In the genomic region with DNA sequence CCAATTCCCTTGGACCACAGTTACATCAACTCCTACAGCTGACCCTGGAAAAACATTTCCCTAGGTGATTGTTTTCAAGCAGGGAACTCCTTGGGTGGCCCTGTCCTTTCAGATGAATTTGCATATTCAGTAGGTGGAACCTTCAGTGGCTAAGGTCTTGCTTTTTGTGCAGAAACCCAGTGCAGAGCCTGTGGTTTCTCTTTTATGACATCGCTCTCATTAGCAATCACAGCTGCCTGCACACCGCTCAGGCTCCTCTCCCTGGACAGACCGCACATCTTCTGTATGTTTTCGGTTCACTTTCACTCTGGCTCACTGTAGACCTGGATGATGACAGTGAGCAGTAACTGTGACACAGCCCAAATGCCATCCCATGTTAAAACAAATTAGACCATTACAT, we compare ENCODE assay signal across 25 mouse cellular contexts. TPM values are rescaled to one million over a fixed set of nuclear protein-coding genes. Genes with fewer than 3 reads are reported as not detected.
DNase-seq lines count a peak whose midpoint lies in the region; ATAC-seq and TF ChIP-seq lines count a peak whose summit lies in the region.
"Had no signal": no experiment of that assay in that cellular context is flagged by ENCODE, and none has a peak within 500 bp of the region (broad histone marks: within the 10 kb centered on the region; RNA-seq: fewer than 3 reads in every experiment).

No protein-coding gene starts in this region.

- H3K27ac ChIP-seq in forebrain, embryonic 12.5 days = 0 out of 2 replicates have a peak overlapping the region, but pooled peaks have one; percentile 13
- no peak overlapping the region for H3K27ac ChIP-seq in forebrain, embryonic 14.5 days (ENCODE audit: low read depth, low read length)
- H3K27ac ChIP-seq in limb, embryonic 12.5 days = no peak overlapping the region
- no peak overlapping the region for H3K27ac ChIP-seq in limb, embryonic 10.5 days
- H3K27ac ChIP-seq: forebrain, embryonic 10.5 days; gastrocnemius, adult 2 months; kidney, postnatal 0 days; liver, embryonic 12.5 days; neural tube, embryonic 13.5 days had no signal

- TF ChIP-seq POLR2A in myocyte (IDR thresholded peaks at IDR 0.05; ENCODE audit: insufficient read length, low read depth) = no peak

- H3K36me3 ChIP-seq in forebrain, embryonic 12.5 days (replicated peaks) = no peaks in the 10 kb centered on the region
- H3K36me3 ChIP-seq in forebrain, embryonic 14.5 days (ENCODE audit: control insufficient read depth, insufficient read depth, low read length) = no peaks in the 10 kb centered on the region
- no peaks in the 10 kb centered on the region for H3K36me3 ChIP-seq in limb, embryonic 12.5 days
- no peaks in the 10 kb centered on the region for H3K36me3 ChIP-seq in limb, embryonic 10.5 days
- H3K36me3 ChIP-seq in myocyte (ENCODE audit: control insufficient read depth, insufficient read depth) = no peaks in the 10 kb centered on the region
- H3K36me3 ChIP-seq: forebrain, embryonic 10.5 days; heart, embryonic 12.5 days; liver, embryonic 12.5 days; neural tube, embryonic 13.5 days had no signal

- no peaks in the 10 kb centered on the region for H3K9me3 ChIP-seq in forebrain, embryonic 12.5 days
- no peaks in the 10 kb centered on the region for H3K9me3 ChIP-seq in forebrain, embryonic 14.5 days (replicated peaks; ENCODE audit: control insufficient read depth, low read length)
- no peaks in the 10 kb centered on the region for H3K9me3 ChIP-seq in limb, embryonic 12.5 days
- H3K9me3 ChIP-seq in limb, embryonic 10.5 days (replicated peaks) = no peaks in the 10 kb centered on the region
- H3K9me3 ChIP-seq: forebrain, embryonic 10.5 days; neural tube, embryonic 13.5 days had no signal

- no peak overlapping the region for H3K9ac ChIP-seq in forebrain, embryonic 12.5 days
- H3K9ac ChIP-seq in forebrain, embryonic 14.5 days (ENCODE audit: low read length) = no peak overlapping the region
- H3K9ac ChIP-seq in limb, embryonic 12.5 days (replicated peaks) = 0 out of 2 replicates have a peak overlapping the region, but pooled peaks have one; percentile 5
- H3K9ac ChIP-seq: heart, embryonic 12.5 days; liver, embryonic 12.5 days; neural tube, embryonic 13.5 days had no signal

- DNase-seq in forebrain, embryonic 14.5 days (ENCODE audit: low spot score) = no peak
- no peak for DNase-seq in limb, embryonic 10.5 days (ENCODE audit: low spot score)
- DNase-seq in ES-CJ7 (ENCODE audit: low read depth, low spot score) = peak; percentile 29
- DNase-seq in thymus, postnatal 10 days (ENCODE audit: low spot score in 2 of 2) = no peak
- DNase-seq: adrenal gland, postnatal 14 days; cerebellum, adult 18-20 months; cerebellum, postnatal 25 days; embryo, embryonic 11 days; gastrocnemius, adult 2 months; heart, postnatal 14 days; kidney, adult 11 months; left cerebral cortex, postnatal 4 days; lung, adult 2 months; lung, postnatal 36 days; right cerebral cortex, postnatal 25 days; thymus, adult 2 months had no signal

- no peak overlapping the region for H3K4me3 ChIP-seq in forebrain, embryonic 12.5 days (replicated peaks)
- no peak overlapping the region for H3K4me3 ChIP-seq in forebrain, embryonic 14.5 days (ENCODE audit: low read depth, low read length)
- H3K4me3 ChIP-seq in limb, embryonic 12.5 days (replicated peaks) = no peak overlapping the region
- no peak overlapping the region for H3K4me3 ChIP-seq in limb, embryonic 10.5 days
- no peak overlapping the region for H3K4me3 ChIP-seq in myocyte
- H3K4me3 ChIP-seq: forebrain, embryonic 10.5 days; gastrocnemius, adult 2 months; heart, embryonic 12.5 days; liver, embryonic 12.5 days; neural tube, embryonic 13.5 days had no signal

- no peak overlapping the region for H3K4me2 ChIP-seq in forebrain, embryonic 12.5 days
- H3K4me2 ChIP-seq in forebrain, embryonic 14.5 days (ENCODE audit: low read length) = no peak overlapping the region
- H3K4me2 ChIP-seq in limb, embryonic 12.5 days = no peak overlapping the region
- peak overlapping the region; percentile 24 for H3K4me2 ChIP-seq in myocyte (ENCODE audit: low read depth)
- H3K4me2 ChIP-seq: heart, embryonic 12.5 days; liver, embryonic 12.5 days; neural tube, embryonic 13.5 days had no signal

- no peak overlapping the region for H3ac ChIP-seq in myocyte (ENCODE audit: control insufficient read depth, insufficient read length)

- H3K27me3 ChIP-seq in forebrain, embryonic 12.5 days = no peaks in the 10 kb centered on the region
- H3K27me3 ChIP-seq in forebrain, embryonic 14.5 days (replicated peaks; ENCODE audit: control insufficient read depth, insufficient read depth, low read length) = no peaks in the 10 kb centered on the region
- H3K27me3 ChIP-seq in limb, embryonic 12.5 days = no peaks in the 10 kb centered on the region
- no peaks in the 10 kb centered on the region for H3K27me3 ChIP-seq in limb, embryonic 10.5 days (ENCODE audit: low read depth, poor library complexity, severe bottlenecking)
- H3K27me3 ChIP-seq in myocyte (ENCODE audit: control insufficient read depth, insufficient read depth, insufficient read length) = peaks cover 5% of the 10 kb centered on the region
- H3K27me3 ChIP-seq: liver, embryonic 12.5 days; neural tube, embryonic 13.5 days had no signal

- H3K4me1 ChIP-seq in forebrain, embryonic 12.5 days = peaks cover 35% of the 10 kb centered on the region
- peaks cover 7% of the 10 kb centered on the region for H3K4me1 ChIP-seq in forebrain, embryonic 14.5 days (ENCODE audit: control insufficient read depth, insufficient read depth, low read length)
- peaks cover 11% of the 10 kb centered on the region for H3K4me1 ChIP-seq in limb, embryonic 12.5 days (replicated peaks)
- H3K4me1 ChIP-seq in limb, embryonic 10.5 days = peaks cover 19% of the 10 kb centered on the region; the same call in 1 of the 2 replicates
- H3K4me1 ChIP-seq: liver, embryonic 12.5 days had no signal

- 60% methylated on average over 4 of the region's 4 CpGs for WGBS in forebrain, embryonic 12.5 days
- WGBS in forebrain, embryonic 14.5 days = 49% methylated on average over 4 of the region's 4 CpGs
- 90% methylated on average over 4 of the region's 4 CpGs for WGBS in limb, embryonic 12.5 days
- 95% methylated on average over 4 of the region's 4 CpGs for WGBS in limb, embryonic 10.5 days

- H3K79me2 ChIP-seq in myocyte (ENCODE audit: control insufficient read depth, insufficient read depth) = no peaks in the 10 kb centered on the region

- no peak for ATAC-seq in forebrain, embryonic 12.5 days (ENCODE audit: low FRiP score)
- no peak for ATAC-seq in forebrain, embryonic 14.5 days
- ATAC-seq in limb, embryonic 12.5 days (ENCODE audit: insufficient number of reproducible peaks, insufficient read depth, low FRiP score, low TSS enrichment, low read depth) = no peak
- ATAC-seq: activated CD4-positive, CD25-positive, alpha-beta regulatory T cell, adult 4 months; liver, embryonic 12.5 days had no signal

TF ChIP-seq in myocyte, 11 proteins besides CTCF, POLR2A, EP300 and RAD21:
- TF ChIP-seq CEBPB (IDR thresholded peaks at IDR 0.05; ENCODE audit: insufficient read depth, poor library complexity, severe bottlenecking) = no peak
- TF ChIP-seq TCF12 (IDR thresholded peaks at IDR 0.05; ENCODE audit: insufficient read depth, poor library complexity, severe bottlenecking) = no peak
- no peak for TF ChIP-seq REST (IDR thresholded peaks at IDR 0.05; ENCODE audit: insufficient read depth, insufficient read length)
- TF ChIP-seq POLR2AphosphoS2 (IDR thresholded peaks at IDR 0.05; ENCODE audit: insufficient read length, low read depth) = no peak
- no peak for TF ChIP-seq MAX (IDR thresholded peaks at IDR 0.05; ENCODE audit: low read depth)
- TF ChIP-seq TCF3 (IDR thresholded peaks at IDR 0.05; ENCODE audit: insufficient read length, low read depth) = no peak
- no peak for TF ChIP-seq MYOG (IDR thresholded peaks at IDR 0.05; ENCODE audit: control insufficient read depth in 1 of 3, insufficient read depth in 1 of 3, insufficient read length in 2 of 3, low read depth in 2 of 3)
- no peak for TF ChIP-seq USF1 (IDR thresholded peaks at IDR 0.05; ENCODE audit: low read depth)
- no peak for TF ChIP-seq MYOD1 (IDR thresholded peaks at IDR 0.05; ENCODE audit: control insufficient read depth in 1 of 3, insufficient read length in 2 of 3, low read depth in 2 of 3)
- no peak for TF ChIP-seq SRF (IDR thresholded peaks at IDR 0.05; ENCODE audit: control insufficient read depth, insufficient read length, low read depth)
- TF ChIP-seq E2F4 (IDR thresholded peaks at IDR 0.05; ENCODE audit: insufficient read depth) = no peak

RNA-seq across cellular contexts. Expression of a gene that starts 26.0 kb away (rescaled TPM):
- 7.2 and 8.4 TPM in 2 replicates for polyA plus RNA-seq in forebrain, embryonic 12.5 days (2016; fragmentation: Nextera tagmentation; extraction: Ambion mirVana)
- polyA plus RNA-seq in forebrain, embryonic 14.5 days (2014; fragmentation: Nextera tagmentation; extraction: Ambion mirVana) = 5.3 and 6.1 TPM in 2 replicates
- 4.4 and 4.6 TPM in 2 replicates for polyA plus RNA-seq in limb, embryonic 12.5 days (2016; fragmentation: Nextera tagmentation; extraction: Ambion mirVana)
- polyA plus RNA-seq in limb, embryonic 10.5 days (2016; fragmentation: Nextera tagmentation; extraction: Ambion mirVana) = 4.1 and 4.8 TPM in 2 replicates
- polyA plus RNA-seq in myocyte (2012; fragmentation: generic; extraction: Trizol) = not detected
- polyA plus RNA-seq: activated CD4-positive, CD25-positive, alpha-beta regulatory T cell, adult 4 months had no signal
